Mouse (Mus musculus): ENCODE results near the gene Slc6a16. TPM values are rescaled to one million over a fixed set of nuclear protein-coding genes. Genes with fewer than 3 reads are reported as not detected.

Gene Slc6a16
- polyA plus RNA-seq, 1 experiment from 2014 or later = 0.18 TPM

DNA sequence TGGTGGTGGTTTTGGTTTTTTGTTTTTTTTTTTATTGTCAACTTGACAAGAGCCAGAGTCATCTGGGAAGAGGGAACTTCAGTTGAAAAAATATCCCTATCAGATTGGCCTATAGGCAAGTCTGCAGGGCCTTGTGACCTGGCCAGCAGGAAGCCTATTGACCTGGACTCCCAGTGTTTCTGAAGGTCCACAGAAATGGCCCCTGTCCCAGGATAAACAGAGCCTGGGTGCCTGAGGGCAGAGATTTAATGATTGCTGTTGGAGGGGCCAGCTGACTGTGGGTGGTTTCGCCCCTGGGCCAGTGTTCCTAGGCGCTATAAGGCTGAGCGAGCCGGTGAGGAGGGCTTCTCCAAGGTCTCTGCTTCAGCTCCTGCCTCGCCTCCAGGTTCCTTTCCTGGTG, 27.2 kb upstream of the Slc6a16 start:
- peaks cover 21% of the 10 kb centered on the region for H3K4me1 ChIP-seq (ENCODE audit: control insufficient read depth, insufficient read depth, low read length)
- H3K9me3 ChIP-seq (ENCODE audit: control insufficient read depth, low read length) = no peaks in the 10 kb centered on the region
- no peak overlapping the region for H3K4me2 ChIP-seq (replicated peaks; ENCODE audit: low read depth, low read length)
- no peak overlapping the region for H3K9ac ChIP-seq (ENCODE audit: low read depth, low read length)
- no peak overlapping the region for H3K4me3 ChIP-seq (ENCODE audit: low read length)
- H3K27me3 ChIP-seq (ENCODE audit: control insufficient read depth, insufficient read depth, low read length) = peaks cover 14% of the 10 kb centered on the region; the same call in 1 of the 2 replicates
- ATAC-seq (ENCODE audit: low FRiP score, low TSS enrichment) = no peak
- 50% methylated on average over 5 of the region's 5 CpGs for WGBS
- H3K36me3 ChIP-seq (ENCODE audit: control insufficient read depth, insufficient read depth, low read length) = peaks cover 18% of the 10 kb centered on the region
- no peak overlapping the region for H3K27ac ChIP-seq (ENCODE audit: low read depth, low read length)

DNA sequence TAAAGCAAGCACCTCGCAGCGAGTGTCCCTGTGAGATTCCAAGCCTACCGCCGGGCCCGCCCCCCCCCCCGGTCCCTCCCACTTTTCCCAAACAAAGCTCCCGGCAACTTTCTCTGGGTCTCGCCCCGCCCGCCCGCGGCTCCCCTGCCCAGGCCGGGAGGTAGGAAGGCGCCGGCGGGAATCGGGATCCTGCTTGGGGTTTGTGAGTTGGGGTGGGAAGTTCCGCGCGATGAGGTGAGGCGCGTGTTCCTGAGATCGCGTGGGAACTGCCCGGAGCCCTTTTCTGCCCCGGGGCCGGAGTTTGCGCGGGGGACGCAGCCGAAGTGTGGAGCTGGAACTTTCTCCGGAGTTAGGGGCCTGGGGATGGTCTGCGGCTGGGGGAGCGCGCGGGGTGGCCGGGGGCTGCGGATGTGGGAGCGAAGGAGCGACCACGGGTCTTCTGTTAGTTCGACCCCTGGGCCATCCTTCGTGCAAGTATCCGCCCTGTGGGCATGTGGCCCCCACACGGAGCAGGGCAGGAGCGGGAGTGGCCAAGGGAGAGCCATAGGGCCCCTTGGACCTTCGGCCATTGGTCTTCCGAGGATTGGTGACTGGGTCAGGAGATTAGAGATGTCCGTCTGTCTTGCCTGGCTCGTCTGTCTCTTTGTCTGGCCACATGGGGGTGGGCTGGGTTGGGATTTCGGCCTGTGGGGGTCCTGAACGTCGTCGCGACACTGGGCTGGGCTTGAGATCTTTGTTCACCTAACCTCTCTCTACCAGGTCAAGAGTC, 25.0 kb upstream of the Slc6a16 start, which contains the start of gene Tead2:
Gene Tead2 (plus strand): TSS at position 81 of the 769 bp plus-strand sequence.
- Histone ChIP-seq H3K4me1 (ENCODE audit: control insufficient read depth, insufficient read depth, low read length) (peaks cover 21% of the 10 kb centered on the region), H3K27ac (ENCODE audit: low read depth, low read length) (peak within 1 kb of the TSS; percentile 96), H3K36me3 (ENCODE audit: control insufficient read depth, insufficient read depth, low read length) (peaks cover 39% of the 10 kb centered on the region), H3K4me2 (replicated peaks; ENCODE audit: low read depth, low read length) (peak within 1 kb of the TSS; percentile 79), H3K4me3 (ENCODE audit: low read length) (peak within 1 kb of the TSS; percentile 78), H3K9ac (ENCODE audit: low read depth, low read length) (peak within 1 kb of the TSS; percentile 95), H3K9me3 (ENCODE audit: control insufficient read depth, low read length) (no peaks in the 10 kb centered on the region), H3K27me3 (ENCODE audit: control insufficient read depth, insufficient read depth, low read length) (peaks cover 14% of the 10 kb centered on the region; the same call in 1 of the 2 replicates)
- peak; percentile 68 for ATAC-seq (ENCODE audit: low FRiP score, low TSS enrichment)
- WGBS = under 1% methylated on average over 51 of the region's 55 CpGs

DNA sequence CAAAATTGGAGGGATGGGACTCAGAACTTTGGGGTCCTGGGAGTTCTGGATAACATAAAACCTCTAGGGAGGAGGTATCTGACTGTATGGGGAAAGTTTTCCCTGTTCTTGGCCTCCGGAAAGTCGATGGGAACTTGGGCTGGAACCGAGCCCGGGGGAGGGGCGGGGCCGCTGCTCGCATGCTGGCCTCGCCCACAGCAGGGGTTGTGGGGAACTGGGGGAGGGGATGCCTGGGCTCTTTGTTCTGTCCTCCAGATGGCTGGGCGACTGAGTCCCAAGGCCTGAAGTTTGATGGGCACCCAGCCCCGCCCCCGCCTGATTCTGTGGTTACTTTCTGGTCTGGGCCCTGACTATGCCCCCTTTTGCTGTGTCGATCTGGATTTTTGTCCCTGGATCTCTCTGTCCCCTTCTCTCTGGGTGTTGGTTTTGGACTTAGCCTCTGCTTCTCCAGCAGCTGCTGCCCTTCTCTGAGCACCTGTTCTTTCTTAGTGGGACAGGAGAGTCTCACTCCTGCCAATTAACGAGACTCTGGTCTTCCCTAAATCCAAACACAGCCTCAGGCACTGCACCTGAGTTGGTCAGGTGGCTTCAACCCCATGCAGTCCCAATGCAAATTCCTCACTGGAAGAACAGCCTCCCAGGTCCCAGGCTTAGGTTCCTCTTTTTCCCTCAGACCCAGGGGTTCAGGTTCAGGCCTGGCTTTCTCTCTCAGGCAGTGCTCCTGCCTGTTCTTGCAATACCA, 24.3 kb upstream of the Slc6a16 start:
- WGBS = 0% methylated on average over 13 of the region's 13 CpGs
- H3K4me1 ChIP-seq (ENCODE audit: control insufficient read depth, insufficient read depth, low read length) = peaks cover 21% of the 10 kb centered on the region
- H3K9me3 ChIP-seq (ENCODE audit: control insufficient read depth, low read length) = no peaks in the 10 kb centered on the region
- H3K4me2 ChIP-seq (replicated peaks; ENCODE audit: low read depth, low read length) = peak overlapping the region; percentile 79
- peak overlapping the region; percentile 96 for H3K27ac ChIP-seq (ENCODE audit: low read depth, low read length)
- H3K4me3 ChIP-seq (ENCODE audit: low read length) = peak overlapping the region; percentile 78
- ATAC-seq (ENCODE audit: low FRiP score, low TSS enrichment) = peak; percentile 90
- peak overlapping the region; percentile 95 for H3K9ac ChIP-seq (ENCODE audit: low read depth, low read length)
- peaks cover 47% of the 10 kb centered on the region for H3K36me3 ChIP-seq (ENCODE audit: control insufficient read depth, insufficient read depth, low read length)
- H3K27me3 ChIP-seq (ENCODE audit: control insufficient read depth, insufficient read depth, low read length) = peaks cover 8% of the 10 kb centered on the region; the same call in 1 of the 2 replicates

DNA sequence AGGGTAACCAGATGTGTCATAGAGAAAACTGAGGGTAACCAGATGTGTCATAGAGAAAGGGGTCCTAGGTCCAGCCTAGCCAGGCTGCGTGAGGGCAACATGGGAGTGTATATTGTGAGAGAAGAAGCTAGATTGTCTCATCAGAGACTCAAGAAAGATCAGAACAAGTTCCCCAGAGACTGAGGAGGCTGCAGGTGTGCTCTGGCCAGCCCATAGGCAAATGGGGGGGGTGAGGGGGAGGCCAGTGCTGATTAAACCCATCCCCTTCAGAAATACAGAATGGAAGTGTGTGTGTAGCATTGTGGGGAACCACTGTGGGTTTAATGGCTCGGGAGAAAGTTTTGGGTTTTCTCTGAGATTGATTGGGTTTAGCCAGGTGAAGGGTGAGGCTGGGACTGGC, 19.2 kb upstream of the Slc6a16 start:
- H3K4me2 ChIP-seq (replicated peaks; ENCODE audit: low read depth, low read length) = no peak overlapping the region
- 94% methylated on average over 2 of the region's 2 CpGs for WGBS
- ATAC-seq (ENCODE audit: low FRiP score, low TSS enrichment) = no peak

DNA sequence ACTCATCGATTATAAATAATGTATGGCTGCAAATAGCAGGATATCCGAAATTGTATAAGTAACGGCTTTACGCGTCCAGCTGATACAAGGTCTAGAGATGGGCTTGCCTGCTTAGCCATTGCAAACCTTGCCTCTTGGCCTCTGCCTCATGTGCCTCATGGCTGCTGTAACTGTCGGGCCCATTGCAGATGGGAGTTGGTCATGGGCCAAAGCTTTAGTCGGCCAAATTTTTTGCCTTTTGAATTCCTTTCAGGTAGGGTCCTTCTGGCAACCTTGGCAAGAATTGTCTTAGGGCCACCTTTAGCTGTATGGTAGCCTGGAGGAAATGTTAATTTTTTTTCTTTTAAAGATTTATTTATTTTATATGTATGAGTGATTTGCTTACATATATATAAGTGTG, 16.1 kb upstream of the Slc6a16 start:
- WGBS = 93% methylated on average over 7 of the region's 7 CpGs
- H3K36me3 ChIP-seq (ENCODE audit: control insufficient read depth, insufficient read depth, low read length) = peaks cover 98% of the 10 kb centered on the region
- H3K9ac ChIP-seq (ENCODE audit: low read depth, low read length) = no peak overlapping the region
- no peak overlapping the region for H3K4me2 ChIP-seq (replicated peaks; ENCODE audit: low read depth, low read length)
- no peak overlapping the region for H3K27ac ChIP-seq (ENCODE audit: low read depth, low read length)
- no peak overlapping the region for H3K4me3 ChIP-seq (ENCODE audit: low read length)
- no peaks in the 10 kb centered on the region for H3K9me3 ChIP-seq (ENCODE audit: control insufficient read depth, low read length)
- H3K4me1 ChIP-seq (ENCODE audit: control insufficient read depth, insufficient read depth, low read length) = no peaks in the 10 kb centered on the region
- H3K27me3 ChIP-seq (ENCODE audit: control insufficient read depth, insufficient read depth, low read length) = no peaks in the 10 kb centered on the region
- ATAC-seq (ENCODE audit: low FRiP score, low TSS enrichment) = no peak

More for the DNA sequence above, 19.2 kb upstream of the Slc6a16 start:
- H3K27me3 ChIP-seq (ENCODE audit: control insufficient read depth, insufficient read depth, low read length) = no peaks in the 10 kb centered on the region
- no peak overlapping the region for H3K9ac ChIP-seq (ENCODE audit: low read depth, low read length)
- H3K4me3 ChIP-seq (ENCODE audit: low read length) = no peak overlapping the region
- no peak overlapping the region for H3K27ac ChIP-seq (ENCODE audit: low read depth, low read length)
- peaks cover 14% of the 10 kb centered on the region for H3K4me1 ChIP-seq (ENCODE audit: control insufficient read depth, insufficient read depth, low read length)
- no peaks in the 10 kb centered on the region for H3K9me3 ChIP-seq (ENCODE audit: control insufficient read depth, low read length)
- H3K36me3 ChIP-seq (ENCODE audit: control insufficient read depth, insufficient read depth, low read length) = peaks cover 97% of the 10 kb centered on the region

DNA sequence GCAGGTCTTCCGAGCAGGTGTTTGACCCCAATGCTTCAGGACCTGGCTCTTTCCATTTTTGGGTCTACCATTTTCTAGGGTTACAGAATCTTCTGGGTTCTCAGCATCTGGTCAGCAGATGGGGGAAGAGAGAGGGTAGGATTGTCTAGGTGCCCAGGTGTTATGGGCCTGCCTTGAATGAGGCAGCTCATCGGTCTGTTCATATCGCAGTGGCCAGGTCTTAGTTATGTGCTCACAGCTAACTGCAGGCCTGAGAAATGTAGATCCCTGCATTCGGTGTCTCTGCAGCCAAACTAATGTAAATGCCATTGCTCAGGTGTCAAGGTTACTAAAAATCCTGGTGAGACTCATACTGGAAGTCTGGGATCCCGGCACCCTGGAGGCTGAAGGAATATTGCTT, 14.5 kb upstream of the Slc6a16 start:
- Histone ChIP-seq H3K9ac (ENCODE audit: low read depth, low read length) (no peak overlapping the region), H3K4me2 (replicated peaks; ENCODE audit: low read depth, low read length) (no peak overlapping the region), H3K27me3 (ENCODE audit: control insufficient read depth, insufficient read depth, low read length) (no peaks in the 10 kb centered on the region), H3K4me3 (ENCODE audit: low read length) (no peak overlapping the region), H3K4me1 (ENCODE audit: control insufficient read depth, insufficient read depth, low read length) (no peaks in the 10 kb centered on the region), H3K9me3 (ENCODE audit: control insufficient read depth, low read length) (no peaks in the 10 kb centered on the region), H3K27ac (ENCODE audit: low read depth, low read length) (no peak overlapping the region), H3K36me3 (ENCODE audit: control insufficient read depth, insufficient read depth, low read length) (peaks cover 90% of the 10 kb centered on the region)
- WGBS = 97% methylated on average over 5 of the region's 5 CpGs
- ATAC-seq (ENCODE audit: low FRiP score, low TSS enrichment) = no peak

DNA sequence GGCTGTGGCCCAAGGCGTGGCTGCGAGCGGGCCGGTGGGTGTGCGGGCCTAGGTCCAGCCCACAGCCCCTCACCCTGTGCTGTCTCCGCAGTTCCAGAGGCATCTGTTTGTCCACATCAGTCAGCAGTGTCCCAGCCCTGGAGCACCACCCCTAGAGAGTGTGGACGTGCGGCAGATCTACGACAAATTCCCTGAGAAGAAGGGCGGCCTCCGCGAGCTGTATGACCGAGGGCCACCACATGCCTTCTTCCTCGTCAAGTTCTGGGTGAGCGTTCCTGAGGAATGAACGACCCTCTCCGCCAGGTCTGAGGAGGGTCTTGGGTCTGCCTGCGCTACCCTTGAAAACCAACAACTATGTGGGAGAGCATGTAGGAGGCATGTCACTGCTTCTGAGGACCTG, 12.3 kb upstream of the Slc6a16 start:
- 88% methylated on average over 18 of the region's 18 CpGs for WGBS
- H3K9ac ChIP-seq (ENCODE audit: low read depth, low read length) = no peak overlapping the region
- H3K27me3 ChIP-seq (ENCODE audit: control insufficient read depth, insufficient read depth, low read length) = no peaks in the 10 kb centered on the region
- H3K4me2 ChIP-seq (replicated peaks; ENCODE audit: low read depth, low read length) = no peak overlapping the region
- no peak overlapping the region for H3K4me3 ChIP-seq (ENCODE audit: low read length)
- H3K4me1 ChIP-seq (ENCODE audit: control insufficient read depth, insufficient read depth, low read length) = peaks cover 1% of the 10 kb centered on the region; the same call in 1 of the 2 replicates
- no peak overlapping the region for H3K27ac ChIP-seq (ENCODE audit: low read depth, low read length)
- ATAC-seq (ENCODE audit: low FRiP score, low TSS enrichment) = no peak
- no peaks in the 10 kb centered on the region for H3K9me3 ChIP-seq (ENCODE audit: control insufficient read depth, low read length)
- H3K36me3 ChIP-seq (ENCODE audit: control insufficient read depth, insufficient read depth, low read length) = peaks cover 87% of the 10 kb centered on the region

DNA sequence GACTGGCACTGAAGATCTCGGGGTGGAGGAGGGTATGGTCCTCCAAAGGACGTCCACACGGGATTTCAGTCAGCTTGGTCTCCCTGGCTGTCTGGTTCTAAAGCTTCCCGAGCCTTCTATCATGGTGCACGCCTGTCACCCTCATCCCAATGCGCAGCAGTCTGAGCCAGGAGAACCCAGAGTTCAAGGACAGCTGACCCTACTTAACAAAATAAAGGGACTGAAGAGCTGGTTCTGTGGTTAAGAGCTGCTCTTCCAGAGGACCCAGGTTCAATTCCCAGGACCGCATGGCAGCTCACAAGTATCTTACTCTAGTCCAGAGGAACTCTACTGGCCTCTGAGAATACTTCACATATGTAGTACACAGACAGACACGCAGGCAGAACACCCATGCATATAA, 11.8 kb upstream of the Slc6a16 start:
- Histone ChIP-seq H3K9ac (ENCODE audit: low read depth, low read length) (no peak overlapping the region), H3K9me3 (ENCODE audit: control insufficient read depth, low read length) (no peaks in the 10 kb centered on the region), H3K4me3 (ENCODE audit: low read length) (no peak overlapping the region), H3K27me3 (ENCODE audit: control insufficient read depth, insufficient read depth, low read length) (no peaks in the 10 kb centered on the region), H3K4me2 (replicated peaks; ENCODE audit: low read depth, low read length) (no peak overlapping the region), H3K36me3 (ENCODE audit: control insufficient read depth, insufficient read depth, low read length) (peaks cover 84% of the 10 kb centered on the region), H3K4me1 (ENCODE audit: control insufficient read depth, insufficient read depth, low read length) (peaks cover 6% of the 10 kb centered on the region), H3K27ac (ENCODE audit: low read depth, low read length) (no peak overlapping the region)
- WGBS = 92% methylated on average over 8 of the region's 8 CpGs
- ATAC-seq (ENCODE audit: low FRiP score, low TSS enrichment) = no peak

Measured in kidney, embryonic 14.5 days (tissue).